Mouse (Mus musculus) ES-Bruce4 (cell line): Measurements from ENCODE around the gene Zfp423.

ENCODE experiments used
- CTCF ChIP-seq: IDR thresholded peaks from one replicate; pipeline ENCODE4 v1.8.1; 2011; ENCODE audit warnings: low read depth, low read length
- POLR2A ChIP-seq: IDR thresholded peaks from one replicate; pipeline ENCODE4 v1.8.1; 2011; ENCODE audit warnings: low read length; ENCODE audit not compliant: insufficient read depth

- no peak for TF ChIP-seq CTCF
- TF ChIP-seq POLR2A = no peak
These were observed 64.0 kb downstream of the Zfp423 start for GRCm38 (mm10) chr8:87895203-87896041.
